Mouse (Mus musculus) olfactory bulb, adult 2 months (tissue): ENCODE results near the gene Lamtor1.

Source experiments
- CTCF ChIP-seq: fragments of 200-500 bp; IDR thresholded peaks from 2 replicates; pipeline ENCODE4 v1.5.1; 2012; ENCODE audit warnings: low read depth, mild to moderate bottlenecking, low read length, moderate library complexity; ENCODE audit not compliant: insufficient read depth
- POLR2A ChIP-seq: fragments of 200-500 bp; IDR thresholded peaks from 2 replicates; pipeline ENCODE4 v1.6.1; 2012; ENCODE audit warnings: mild to moderate bottlenecking, low read depth, low read length, moderate library complexity; ENCODE audit not compliant: insufficient read depth

GRCm38 (mm10) chr7:101911982-101912381 is 6.3 kb downstream of the Lamtor1 start:
- TF ChIP-seq CTCF (no peak), POLR2A (no peak)
